Mouse (Mus musculus) heart, adult 2 months (tissue): Measurements from ENCODE around the gene Spata31d1b. TPM values are rescaled to one million over a fixed set of nuclear protein-coding genes. Genes with fewer than 3 reads are reported as not detected.
"Not testable (repeated sequence)": the region's sequence is repeated elsewhere in the genome, so short reads cannot be mapped to it uniquely, and the experiment has no call there.

Source experiments
- DNase-seq, 2 experiments: peaks; one replicate each; pipeline ENCODE4 v3.0.0; 2021
- H3K27ac ChIP-seq: fragments of 200-600 bp; 2 replicates; pipeline ENCODE4 v1.8.1; 2022
- H3K27me3 ChIP-seq: fragments of 200-500 bp; 2 replicates; pipeline ENCODE4 v1.6.1; 2012; ENCODE audit warnings: mild to moderate bottlenecking, low read length, inconsistent platforms, mixed read lengths; ENCODE audit not compliant: control insufficient read depth, insufficient read depth
- H3K36me3 ChIP-seq: fragments of 200-500 bp; 2 replicates; pipeline ENCODE4 v1.6.1; 2012; ENCODE audit warnings: low read length, inconsistent platforms; ENCODE audit not compliant: control insufficient read depth, insufficient read depth
- H3K4me1 ChIP-seq: fragments of 200-500 bp; 2 replicates; pipeline ENCODE4 v1.6.1; 2011; ENCODE audit warnings: low read length; ENCODE audit not compliant: control insufficient read depth, insufficient read depth
- H3K4me3 ChIP-seq: fragments of 200-600 bp; 2 replicates; pipeline ENCODE4 v1.8.1; 2022
- H3K79me2 ChIP-seq: fragments of 200-500 bp; replicated peaks from 2 replicates; pipeline ENCODE4 v1.6.1; 2012; ENCODE audit warnings: mild to moderate bottlenecking, inconsistent platforms, low read length, moderate library complexity, mixed read lengths; ENCODE audit not compliant: control insufficient read depth, insufficient read depth
- H3K9ac ChIP-seq: fragments of 200-500 bp; 2 replicates; pipeline ENCODE4 v1.6.1; 2012; ENCODE audit warnings: low read depth, mild to moderate bottlenecking, control low read depth, inconsistent platforms, low read length, mixed read lengths
- CTCF ChIP-seq: fragments of 200-600 bp; IDR thresholded peaks from 2 replicates; pipeline ENCODE4 v1.8.1; 2022; ENCODE audit warnings: antibody characterized with exemption, mild to moderate bottlenecking, moderate library complexity
- EP300 ChIP-seq: fragments of 200-500 bp; IDR thresholded peaks from 2 replicates; pipeline ENCODE4 v1.6.1; 2011; ENCODE audit warnings: low read depth, low read length, control low read depth; ENCODE audit not compliant: insufficient read depth
- POLR2A ChIP-seq: fragments of 200-500 bp; IDR thresholded peaks from 2 replicates; pipeline ENCODE4 v1.6.1; 2011; ENCODE audit warnings: mild to moderate bottlenecking, low read depth, low read length, control low read depth; ENCODE audit not compliant: insufficient read depth
- WGBS: fragments of 180-500 bp; shearing (Covaris S2); methylation state at CpG from one replicate; pipeline ENCODE4 v1.1.7; 2018; 5-methylcytosine and 5-hydroxymethylcytosine counted together
- intact Hi-C: fragments of 180-260 bp; cut with DNase I; formaldehyde crosslinking; loops from one replicate; pipeline ENCODE4 v1.15.1; 2025
- polyA plus RNA-seq: library from polyadenylated mRNA; depleted of rRNA; stranded (reverse); fragments of >200 nt; gene quantifications from 2 replicates; pipeline ENCODE4 v1.2.3, GENCODE M21; 2012
- total RNA-seq, 2 experiments: library from RNA; stranded (reverse); gene quantifications; 2 replicates each; pipeline ENCODE4 v1.2.3; 2021

Spata31d1b gene
- total and polyA plus RNA-seq, 3 experiments: 0.04 TPM; not detected in 2

- H3K9ac ChIP-seq: no peak overlapping the region
- no peak for DNase-seq
- intact Hi-C loops: no loop called here
- TF ChIP-seq POLR2A (no peak), CTCF (no peak), EP300 (no peak)
- no peaks in the 10 kb centered on the region for H3K27me3 ChIP-seq
- no peaks in the 10 kb centered on the region for H3K36me3 ChIP-seq
- no peaks in the 10 kb centered on the region for H3K79me2 ChIP-seq
- H3K4me3 ChIP-seq: no peak overlapping the region
- H3K27ac ChIP-seq: peak overlapping the region; percentile 15
- no peaks in the 10 kb centered on the region for H3K4me1 ChIP-seq
- WGBS: 87% methylated on average over 1 of the region's 1 CpGs
These were observed 7.4 kb downstream of the Spata31d1b start for GRCm38 (mm10) chr13:59719475-59719874.

GRCm38 (mm10) chr13:59722089-59722488 is 10.0 kb downstream of the Spata31d1b start:
- DNase-seq, H3K4me3 ChIP-seq, H3K79me2 ChIP-seq, H3K27ac ChIP-seq, H3K9ac ChIP-seq, intact Hi-C loops, H3K4me1 ChIP-seq, H3K36me3 ChIP-seq, H3K27me3 ChIP-seq: not testable (repeated sequence)
- WGBS: 94% methylated on average over 1 of the region's 1 CpGs

GRCm38 (mm10) chr13:59726139-59726867 is 14.2 kb downstream of the Spata31d1b start:
- DNase-seq: no peak
- H3K36me3 ChIP-seq: no peaks in the 10 kb centered on the region
- no peak overlapping the region for H3K4me3 ChIP-seq
- no peaks in the 10 kb centered on the region for H3K79me2 ChIP-seq
- no peaks in the 10 kb centered on the region for H3K4me1 ChIP-seq
- peak overlapping the region; percentile 11; the same call in 1 of the 2 replicates for H3K9ac ChIP-seq
- H3K27me3 ChIP-seq: no peaks in the 10 kb centered on the region
- TF ChIP-seq POLR2A (no peak), CTCF (no peak), EP300 (no peak)
- no peak overlapping the region for H3K27ac ChIP-seq
- intact Hi-C loops: loop anchor here (5.0 kb wide), 4 partner anchors 79 to 1089 kb away; no protein-coding TSS in a partner anchor
- whole genome bisulfite sequencing: 28% methylated on average over 29 of the region's 29 CpGs

GRCm38 (mm10) chr13:59728378-59729093 is 16.5 kb downstream of the Spata31d1b start:
- H3K36me3 ChIP-seq: no peaks in the 10 kb centered on the region
- TF ChIP-seq POLR2A: no peak
- TF ChIP-seq CTCF: no peak; the same call in 1 of the 2 replicates
- TF ChIP-seq EP300: peak; percentile 89
- H3K27ac ChIP-seq: no peak overlapping the region
- H3K79me2 ChIP-seq: no peaks in the 10 kb centered on the region
- no peaks in the 10 kb centered on the region for H3K4me1 ChIP-seq
- intact Hi-C loops: loop anchor here (5.0 kb wide), 4 partner anchors 81 to 1091 kb away; no protein-coding TSS in a partner anchor
- no peak overlapping the region for H3K4me3 ChIP-seq
- no peaks in the 10 kb centered on the region for H3K27me3 ChIP-seq
- WGBS: 14% methylated on average over 7 of the region's 7 CpGs
- no peak overlapping the region for H3K9ac ChIP-seq
- DNase-seq: peak; percentile 77 to 79

- intact Hi-C loops: loop anchor here (5.0 kb wide), 1 partner anchor 659 kb away; no protein-coding TSS in a partner anchor
These were observed 19.6 kb downstream of the Spata31d1b start, which contains the start of gene Spata31d1d for GRCm38 (mm10) chr13:59731652-59732051. Spata31d1d (minus strand) TSS chr13:59731752.

GRCm38 (mm10) chr13:59733936-59734335 is 21.9 kb downstream of the Spata31d1b start:
- WGBS: 70% methylated on average over 4 of the region's 4 CpGs
- intact Hi-C loops: loop anchor here (5.0 kb wide), 1 partner anchor 662 kb away; no protein-coding TSS in a partner anchor
- no peak overlapping the region for H3K4me3 ChIP-seq
- H3K9ac ChIP-seq: no peak overlapping the region
- no peaks in the 10 kb centered on the region for H3K79me2 ChIP-seq
- H3K36me3 ChIP-seq: no peaks in the 10 kb centered on the region
- no peak for DNase-seq
- H3K4me1 ChIP-seq: no peaks in the 10 kb centered on the region
- TF ChIP-seq EP300 (no peak), CTCF (no peak), POLR2A (no peak)
- H3K27ac ChIP-seq: no peak overlapping the region
- no peaks in the 10 kb centered on the region for H3K27me3 ChIP-seq

More at GRCm38 (mm10) chr13:59731652-59732051, 19.6 kb downstream of the Spata31d1b start, which contains the start of gene Spata31d1d:
- Histone ChIP-seq H3K4me3 (no peak within 1 kb of the TSS), H3K79me2 (no peaks in the 10 kb centered on the region), H3K4me1 (no peaks in the 10 kb centered on the region), H3K27ac (no peak within 1 kb of the TSS), H3K9ac (no peak within 1 kb of the TSS), H3K36me3 (no peaks in the 10 kb centered on the region), H3K27me3 (no peaks in the 10 kb centered on the region)
- WGBS: 46% methylated on average over 7 of the region's 7 CpGs
- no peak for TF ChIP-seq POLR2A
- TF ChIP-seq CTCF: no peak
- TF ChIP-seq EP300: no peak
- DNase-seq: no peak

GRCm38 (mm10) chr13:59734347-59734746 is 22.3 kb downstream of the Spata31d1b start:
- WGBS: 22% methylated on average over 6 of the region's 6 CpGs
- H3K9ac ChIP-seq, H3K27ac ChIP-seq, H3K4me3 ChIP-seq, H3K79me2 ChIP-seq, H3K4me1 ChIP-seq, H3K27me3 ChIP-seq, H3K36me3 ChIP-seq, DNase-seq: not testable (repeated sequence)
- intact Hi-C loops: loop anchor here (5.0 kb wide), 1 partner anchor 662 kb away; no protein-coding TSS in a partner anchor
